Mouse (Mus musculus) megakaryocyte, embryonic 14.5 days (primary cell): Measurements from ENCODE around the gene Slc11a1. TPM values are rescaled to one million over a fixed set of nuclear protein-coding genes. Genes with fewer than 3 reads are reported as not detected.

ENCODE experiments used
- H3K27me3 ChIP-seq: replicated peaks from 2 replicates; pipeline ENCODE3; 2012; ENCODE audit warnings: inconsistent platforms
- H3K36me3 ChIP-seq: replicated peaks from 2 replicates; pipeline ENCODE3; 2012; ENCODE audit warnings: low read length, inconsistent platforms, mixed read lengths
- H3K4me1 ChIP-seq: 2 replicates; pipeline ENCODE4 v1.6.1; 2012; ENCODE audit warnings: inconsistent platforms
- H3K4me3 ChIP-seq: replicated peaks from 2 replicates; pipeline ENCODE3; 2012; ENCODE audit warnings: moderate library complexity, mild to moderate bottlenecking, inconsistent platforms
- H3K9me3 ChIP-seq: 2 replicates; pipeline ENCODE4 v1.6.1; 2012; ENCODE audit warnings: inconsistent platforms
- FLI1 ChIP-seq: IDR thresholded peaks from 2 replicates; pipeline ENCODE4 v1.6.1; 2012; ENCODE audit warnings: low read length, inconsistent platforms, mixed read lengths
- GATA1 ChIP-seq: IDR thresholded peaks from 3 replicates; pipeline ENCODE4 v1.6.1; 2012; ENCODE audit warnings: mixed read lengths, low read length, inconsistent platforms, borderline replicate concordance
- polyA plus RNA-seq: library from polyadenylated mRNA; stranded (reverse); fragments of >175 nt; gene quantifications from 2 replicates; pipeline ENCODE4 v1.2.3, GENCODE M21; 2012; ENCODE audit warnings: low replicate concordance; ENCODE audit not compliant: insufficient read depth

Gene Slc11a1
- polyA plus RNA-seq, 1 experiment, result 57.9 TPM

- no peak for TF ChIP-seq GATA1
- TF ChIP-seq FLI1, result no peak
- Histone ChIP-seq H3K27me3 (peaks cover 62% of the 10 kb centered on the region), H3K4me1 (peaks cover 24% of the 10 kb centered on the region), H3K36me3 (no peaks in the 10 kb centered on the region), H3K9me3 (no peaks in the 10 kb centered on the region), H3K4me3 (no peak overlapping the region)
Measured at GRCm38 (mm10) chr1:74352532-74353096, 22.4 kb upstream of the Slc11a1 start.

DNA sequence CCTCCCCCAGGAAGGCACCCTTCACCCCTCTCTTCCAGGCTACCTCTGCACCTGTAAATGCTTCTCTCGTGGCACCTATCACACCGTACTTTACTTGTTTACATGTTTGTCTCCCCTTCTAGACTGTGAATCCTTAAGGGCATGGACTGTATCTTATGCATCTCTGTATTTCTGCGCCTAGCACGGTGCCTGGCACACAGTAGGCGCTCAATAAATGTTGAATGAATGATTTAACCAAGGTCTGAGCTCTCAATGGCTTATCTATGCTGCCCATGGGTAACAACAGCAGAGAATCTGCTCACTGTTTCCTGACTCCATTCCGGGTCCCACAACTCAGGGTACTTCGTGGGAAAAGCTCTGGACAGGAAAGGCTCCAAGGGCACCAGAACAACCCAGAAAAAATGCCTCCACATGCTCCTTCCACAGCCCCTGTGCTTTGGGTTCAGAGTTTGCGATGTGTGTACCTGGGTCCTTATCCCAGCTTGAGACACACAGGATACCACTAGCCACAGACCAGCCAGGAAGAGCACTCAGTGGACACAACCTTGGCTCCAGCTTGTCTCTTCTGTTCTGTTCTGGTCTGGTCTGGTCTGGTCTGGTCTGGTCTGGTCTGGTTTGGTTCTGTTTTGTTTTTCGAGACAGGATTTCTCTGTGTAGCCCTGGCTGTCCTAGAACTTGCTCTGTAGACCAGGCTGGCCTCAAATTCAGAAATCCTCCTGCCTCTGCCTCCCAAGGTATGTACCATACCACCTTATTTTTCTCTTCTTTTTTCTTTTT is 21.4 kb upstream of the Slc11a1 start:
- no peaks in the 10 kb centered on the region for H3K36me3 ChIP-seq
- H3K9me3 ChIP-seq, result no peaks in the 10 kb centered on the region
- peaks cover 24% of the 10 kb centered on the region for H3K4me1 ChIP-seq
- no peak overlapping the region for H3K4me3 ChIP-seq
- no peak for TF ChIP-seq GATA1
- TF ChIP-seq FLI1, result no peak
- peaks cover 60% of the 10 kb centered on the region for H3K27me3 ChIP-seq

- Histone ChIP-seq H3K36me3 (no peaks in the 10 kb centered on the region), H3K9me3 (no peaks in the 10 kb centered on the region), H3K4me1 (peaks cover 31% of the 10 kb centered on the region), H3K4me3 (no peak overlapping the region), H3K27me3 (peaks cover 38% of the 10 kb centered on the region)
- TF ChIP-seq GATA1, result no peak
- TF ChIP-seq FLI1, result no peak
Measured at GRCm38 (mm10) chr1:74357531-74357930, 17.5 kb upstream of the Slc11a1 start.

- peaks cover 43% of the 10 kb centered on the region for H3K27me3 ChIP-seq
- H3K4me1 ChIP-seq, result peaks cover 40% of the 10 kb centered on the region
- no peak overlapping the region for H3K4me3 ChIP-seq
- TF ChIP-seq FLI1, result no peak
- TF ChIP-seq GATA1, result no peak
- H3K36me3 ChIP-seq, result no peaks in the 10 kb centered on the region
- no peaks in the 10 kb centered on the region for H3K9me3 ChIP-seq
Measured at GRCm38 (mm10) chr1:74359952-74360517, 15.0 kb upstream of the Slc11a1 start.

DNA sequence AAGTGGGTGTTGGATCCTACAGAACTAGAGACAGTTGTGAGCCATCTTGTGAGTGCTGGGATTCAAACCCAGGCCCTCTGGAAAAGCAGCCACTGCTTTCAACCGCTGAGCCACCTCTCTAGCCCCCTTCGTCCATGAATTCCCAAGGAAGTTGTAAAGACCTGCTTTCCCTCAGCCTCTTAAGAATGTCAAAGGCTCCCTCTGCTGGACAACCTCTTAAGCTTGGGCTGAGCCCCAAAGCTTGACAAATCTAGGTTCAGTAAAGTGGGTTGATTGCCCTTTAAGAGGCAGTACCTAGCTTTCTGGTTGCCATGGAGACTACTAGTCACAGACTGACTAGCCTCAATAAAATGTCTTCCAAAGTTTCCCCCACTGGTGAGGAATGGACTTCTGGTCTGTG is 13.2 kb upstream of the Slc11a1 start, which contains the start of gene Catip:
Catip (plus strand) TSS at position 297 of the 400 bp plus-strand sequence.
- Histone ChIP-seq H3K4me1 (peaks cover 46% of the 10 kb centered on the region), H3K4me3 (no peak within 1 kb of the TSS), H3K9me3 (no peaks in the 10 kb centered on the region), H3K27me3 (peaks cover 39% of the 10 kb centered on the region), H3K36me3 (no peaks in the 10 kb centered on the region)
- no peak for TF ChIP-seq GATA1
- no peak for TF ChIP-seq FLI1

GRCm38 (mm10) chr1:74362325-74363229 is 12.4 kb upstream of the Slc11a1 start:
- H3K9me3 ChIP-seq, result no peaks in the 10 kb centered on the region
- peaks cover 54% of the 10 kb centered on the region for H3K4me1 ChIP-seq
- TF ChIP-seq GATA1 (no peak), FLI1 (no peak)
- H3K36me3 ChIP-seq, result no peaks in the 10 kb centered on the region
- H3K27me3 ChIP-seq, result peaks cover 43% of the 10 kb centered on the region
- H3K4me3 ChIP-seq, result no peak overlapping the region

GRCm38 (mm10) chr1:74363437-74363836 is 11.6 kb upstream of the Slc11a1 start:
- Histone ChIP-seq H3K4me1 (peaks cover 62% of the 10 kb centered on the region), H3K27me3 (peaks cover 48% of the 10 kb centered on the region), H3K4me3 (no peak overlapping the region), H3K9me3 (no peaks in the 10 kb centered on the region), H3K36me3 (no peaks in the 10 kb centered on the region)
- TF ChIP-seq FLI1, result no peak
- no peak for TF ChIP-seq GATA1

DNA sequence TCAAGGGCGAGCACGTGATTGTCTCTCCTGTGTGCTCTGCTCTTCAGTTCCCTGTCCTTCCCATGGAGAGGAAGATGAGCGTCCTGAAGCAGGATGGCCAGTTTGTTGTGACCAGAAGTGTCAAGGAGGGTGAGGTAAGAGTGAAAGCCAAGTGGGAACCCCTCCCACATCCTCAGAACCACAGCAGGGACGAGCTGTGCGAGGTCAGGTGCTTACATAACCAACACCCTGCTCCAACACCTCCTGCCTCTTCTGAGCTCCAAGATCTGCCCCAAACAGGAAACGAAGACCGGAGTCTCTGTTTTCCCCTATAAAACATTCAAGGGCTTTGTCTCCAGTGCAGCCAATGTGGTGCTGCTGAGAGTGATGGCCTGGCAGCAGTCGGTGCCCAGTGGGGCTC is 10.7 kb upstream of the Slc11a1 start:
- H3K27me3 ChIP-seq, result peaks cover 47% of the 10 kb centered on the region
- no peaks in the 10 kb centered on the region for H3K36me3 ChIP-seq
- H3K9me3 ChIP-seq, result no peaks in the 10 kb centered on the region
- no peak overlapping the region for H3K4me3 ChIP-seq
- no peak for TF ChIP-seq FLI1
- peaks cover 67% of the 10 kb centered on the region for H3K4me1 ChIP-seq

GRCm38 (mm10) chr1:74367886-74368645 is 6.9 kb upstream of the Slc11a1 start:
- Histone ChIP-seq H3K4me1 (peaks cover 60% of the 10 kb centered on the region), H3K27me3 (peaks cover 52% of the 10 kb centered on the region), H3K9me3 (no peaks in the 10 kb centered on the region)

More at GRCm38 (mm10) chr1:74367886-74368645, 6.9 kb upstream of the Slc11a1 start:
- no peak for TF ChIP-seq GATA1
- TF ChIP-seq FLI1, result no peak
- H3K4me3 ChIP-seq, result peak overlapping the region; percentile 86
- H3K36me3 ChIP-seq, result no peaks in the 10 kb centered on the region
